Mouse (Mus musculus) small intestine, adult 2 months (tissue): ENCODE results near the gene Cbl. TPM values are rescaled to one million over a fixed set of nuclear protein-coding genes. Genes with fewer than 3 reads are reported as not detected.

Experiments used
- H3K27ac ChIP-seq: fragments of 200-500 bp; 2 replicates; pipeline ENCODE4 v1.5.1; 2012; ENCODE audit warnings: low read depth, low read length, control low read depth, inconsistent platforms; ENCODE audit not compliant: insufficient read depth
- H3K27me3 ChIP-seq: fragments of 200-500 bp; 2 replicates; pipeline ENCODE4 v1.6.1; 2012; ENCODE audit warnings: mild to moderate bottlenecking, moderate library complexity, low read length, inconsistent platforms; ENCODE audit not compliant: control insufficient read depth, insufficient read depth
- H3K36me3 ChIP-seq: fragments of 200-500 bp; 2 replicates; pipeline ENCODE4 v1.6.1; 2012; ENCODE audit warnings: mild to moderate bottlenecking, low read length, control low read depth, inconsistent platforms; ENCODE audit not compliant: control insufficient read depth, insufficient read depth
- H3K4me1 ChIP-seq: fragments of 200-500 bp; 2 replicates; pipeline ENCODE4 v1.6.1; 2012; ENCODE audit warnings: low read length, inconsistent platforms, mixed read lengths; ENCODE audit not compliant: control insufficient read depth, insufficient read depth, insufficient read length
- H3K4me3 ChIP-seq: fragments of 200-500 bp; 2 replicates; pipeline ENCODE4 v1.5.1; 2012; ENCODE audit warnings: low read depth, mild to moderate bottlenecking, control low read depth, inconsistent platforms, low read length, moderate library complexity
- CTCF ChIP-seq: fragments of 200-500 bp; IDR thresholded peaks from 2 replicates; pipeline ENCODE4 v1.5.1; 2012; ENCODE audit warnings: low read depth, mild to moderate bottlenecking, control low read depth, inconsistent platforms, low read length, moderate library complexity, mixed read lengths; ENCODE audit not compliant: insufficient replicate concordance, insufficient read length; ENCODE audit errors: extremely low read depth
- POLR2A ChIP-seq: fragments of 200-500 bp; IDR thresholded peaks from 2 replicates; pipeline ENCODE4 v1.6.1; 2012; ENCODE audit warnings: low read depth, mild to moderate bottlenecking, control low read depth, inconsistent platforms, low read length, moderate library complexity
- WGBS: fragments of 180-500 bp; shearing (Covaris S2); methylation state at CpG from one replicate; pipeline ENCODE4 v1.1.7; 2018; 5-methylcytosine and 5-hydroxymethylcytosine counted together
- polyA plus RNA-seq: library from polyadenylated mRNA; depleted of rRNA; stranded (reverse); fragments of >200 nt; gene quantifications from 2 replicates; pipeline ENCODE4 v1.2.3, GENCODE M21; 2012

Gene Cbl
- polyA plus RNA-seq, 1 experiment = 6.9 TPM

DNA sequence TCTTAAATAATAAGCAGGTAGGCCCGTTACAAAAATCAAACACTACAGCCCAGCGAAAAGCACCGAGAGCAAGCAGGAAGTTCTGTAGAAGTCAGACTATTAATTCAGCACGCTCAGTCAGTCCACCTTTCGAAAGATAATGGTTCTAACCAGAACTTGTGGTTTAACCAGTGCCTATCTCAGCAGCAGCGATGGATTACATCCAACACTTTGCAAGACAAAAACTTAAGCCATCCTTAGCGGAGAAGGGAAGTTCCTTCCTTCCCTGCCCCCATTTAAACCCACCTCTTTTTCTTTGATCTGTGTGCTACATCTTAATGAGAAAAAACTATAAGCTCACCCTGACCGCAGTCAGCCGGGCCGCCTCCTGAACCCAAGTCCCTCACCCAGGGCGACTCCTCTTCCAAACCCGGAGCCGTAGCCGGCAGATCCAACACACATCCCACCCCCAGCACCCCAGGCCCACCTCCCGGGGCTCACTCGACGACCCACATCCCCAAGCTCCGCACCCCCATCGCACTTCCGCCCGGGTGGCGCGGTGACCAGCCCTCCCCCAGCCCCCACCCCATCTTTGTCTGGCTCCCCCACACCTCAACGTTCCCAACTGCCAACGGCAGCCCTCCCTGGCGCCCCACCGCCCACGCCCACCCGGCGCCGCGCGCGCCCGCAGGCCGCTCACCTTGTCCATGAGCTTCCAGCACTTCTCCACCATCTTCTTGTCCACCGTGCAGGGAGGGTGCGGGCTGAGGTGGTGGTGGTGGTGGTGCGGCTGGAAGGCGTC, 638 bp downstream of the Cbl start:
- Histone ChIP-seq H3K27ac (peak overlapping the region; percentile 83), H3K4me3 (peak overlapping the region; percentile 93), H3K27me3 (no peaks in the 10 kb centered on the region), H3K36me3 (no peaks in the 10 kb centered on the region), H3K4me1 (peaks cover 18% of the 10 kb centered on the region; the same call in 1 of the 2 replicates)
- under 1% methylated on average over 39 of the region's 40 CpGs for WGBS
- TF ChIP-seq CTCF = no peak
- TF ChIP-seq POLR2A = no peak

DNA sequence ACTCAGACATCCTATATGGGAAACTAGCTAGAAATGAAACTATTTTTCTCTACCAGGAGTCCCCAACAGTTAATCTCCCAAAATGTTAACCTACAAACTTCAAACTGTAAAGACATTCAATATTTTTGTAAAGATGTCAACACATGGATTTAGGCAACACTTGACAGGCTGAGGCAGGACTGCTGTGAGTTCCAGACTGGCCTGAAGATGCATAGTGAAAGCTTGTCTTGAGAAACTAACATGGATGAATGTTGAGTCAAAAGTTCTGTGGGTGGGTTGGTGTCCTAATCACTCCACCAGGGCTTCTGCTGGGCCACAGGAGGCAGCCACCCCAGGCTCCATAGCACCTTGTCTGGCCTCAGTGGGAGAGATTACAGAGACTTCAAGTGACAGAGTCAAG, 2.2 kb downstream of the Cbl start:
- no peak overlapping the region for H3K27ac ChIP-seq
- no peak for TF ChIP-seq POLR2A
- no peak for TF ChIP-seq CTCF
- H3K27me3 ChIP-seq = no peaks in the 10 kb centered on the region
- H3K36me3 ChIP-seq = no peaks in the 10 kb centered on the region
- peaks cover 19% of the 10 kb centered on the region; the same call in 1 of the 2 replicates for H3K4me1 ChIP-seq
- H3K4me3 ChIP-seq = no peak overlapping the region

DNA sequence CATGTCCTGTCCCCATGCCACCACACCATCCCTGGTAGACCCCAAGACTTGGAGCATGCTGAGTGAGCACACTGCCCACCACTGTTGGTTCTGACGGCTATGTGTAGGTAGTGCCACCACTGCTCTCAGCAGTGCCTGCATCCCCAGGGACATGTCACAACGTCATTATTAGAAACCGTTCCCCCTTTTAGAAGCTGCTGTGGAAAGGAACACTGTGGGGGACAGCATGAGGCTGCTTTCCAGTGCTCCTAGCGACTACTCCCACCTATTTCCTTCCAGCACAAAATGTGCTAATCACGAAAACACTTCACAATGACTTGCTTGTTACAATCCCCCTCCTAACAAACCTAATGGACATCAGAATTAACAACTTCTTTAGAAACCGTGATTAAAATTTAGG, 7.9 kb downstream of the Cbl start:
- Histone ChIP-seq H3K4me1 (peaks cover 13% of the 10 kb centered on the region; the same call in 1 of the 2 replicates), H3K27me3 (no peaks in the 10 kb centered on the region), H3K4me3 (no peak overlapping the region), H3K27ac (no peak overlapping the region), H3K36me3 (0 out of 2 replicates have a peak, but pooled peaks cover 1% of the 10 kb centered on the region)
- no peak for TF ChIP-seq POLR2A
- TF ChIP-seq CTCF = no peak
- 32% methylated on average over 6 of the region's 6 CpGs for WGBS

DNA sequence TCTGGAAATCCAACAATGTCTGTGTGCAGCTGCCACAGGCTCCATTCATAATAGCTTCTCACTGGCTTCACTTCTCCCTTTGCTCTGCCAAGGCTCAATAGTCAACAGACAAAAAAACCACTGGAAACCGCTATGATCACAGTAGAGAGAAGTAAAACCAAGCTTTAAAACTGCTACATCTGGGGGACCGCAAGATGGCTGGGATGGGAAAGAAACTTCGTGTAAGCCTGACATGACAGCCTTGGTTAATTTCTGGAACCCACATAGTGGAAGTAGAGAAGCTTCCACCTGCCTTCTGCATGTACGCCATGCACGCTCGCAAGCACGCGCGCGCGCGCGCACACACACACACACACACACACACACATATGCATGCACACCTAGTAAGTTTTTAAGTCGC, 20.3 kb downstream of the Cbl start:
- H3K4me1 ChIP-seq = peaks cover 6% of the 10 kb centered on the region; the same call in 1 of the 2 replicates
- no peaks in the 10 kb centered on the region for H3K27me3 ChIP-seq
- H3K4me3 ChIP-seq = no peak overlapping the region
- H3K27ac ChIP-seq = no peak overlapping the region
- WGBS = 78% methylated on average over 14 of the region's 14 CpGs
- H3K36me3 ChIP-seq = no peaks in the 10 kb centered on the region
- no peak for TF ChIP-seq CTCF
- no peak for TF ChIP-seq POLR2A

DNA sequence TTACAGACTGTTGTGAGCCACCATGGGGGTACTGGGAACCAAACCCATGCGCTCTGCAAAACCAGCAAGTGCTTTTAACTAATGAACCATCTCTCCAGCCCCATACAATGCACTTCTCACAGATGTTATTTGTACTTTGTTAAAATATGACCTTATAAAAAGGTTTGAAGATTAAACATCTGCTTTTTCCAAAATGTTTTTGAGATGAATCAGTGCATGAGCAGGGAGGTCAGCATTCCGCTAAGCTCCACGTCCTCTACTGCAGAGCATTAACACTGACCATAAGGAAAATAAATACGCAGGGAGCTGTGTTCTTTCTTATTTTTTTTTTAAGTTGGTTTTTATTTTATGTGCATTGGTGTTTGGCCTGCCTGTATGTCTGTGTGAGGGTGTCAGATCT, 21.4 kb downstream of the Cbl start:
- Histone ChIP-seq H3K4me1 (peaks cover 10% of the 10 kb centered on the region; the same call in 1 of the 2 replicates), H3K27me3 (no peaks in the 10 kb centered on the region), H3K4me3 (no peak overlapping the region), H3K27ac (no peak overlapping the region), H3K36me3 (no peaks in the 10 kb centered on the region)
- no peak for TF ChIP-seq POLR2A
- no peak for TF ChIP-seq CTCF
- 88% methylated on average over 4 of the region's 4 CpGs for WGBS

DNA sequence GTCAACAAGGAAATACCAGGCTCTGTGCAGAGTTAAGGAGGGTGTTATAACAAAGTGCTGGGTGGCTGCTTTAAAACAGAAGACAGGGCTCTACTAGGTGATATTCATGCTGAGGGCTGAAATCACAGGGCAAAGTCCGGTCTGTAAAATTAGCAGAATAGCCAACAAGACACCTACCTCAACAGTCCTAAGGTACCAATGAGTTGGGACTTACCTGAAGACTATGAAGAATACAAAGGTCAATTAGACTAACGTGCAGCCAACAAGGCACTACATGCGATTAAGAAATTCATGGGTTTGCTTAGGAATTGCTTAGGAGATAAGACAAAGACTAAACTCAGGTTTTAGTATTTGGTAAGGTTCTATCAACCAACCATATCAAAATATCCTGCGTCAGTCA, 24.4 kb downstream of the Cbl start:
- TF ChIP-seq POLR2A (no peak), CTCF (no peak)
- Histone ChIP-seq H3K36me3 (no peaks in the 10 kb centered on the region), H3K4me3 (no peak overlapping the region), H3K27ac (peak overlapping the region; percentile 50), H3K4me1 (peaks cover 10% of the 10 kb centered on the region; the same call in 1 of the 2 replicates), H3K27me3 (no peaks in the 10 kb centered on the region)
- WGBS = 26% methylated on average over 4 of the region's 4 CpGs

DNA sequence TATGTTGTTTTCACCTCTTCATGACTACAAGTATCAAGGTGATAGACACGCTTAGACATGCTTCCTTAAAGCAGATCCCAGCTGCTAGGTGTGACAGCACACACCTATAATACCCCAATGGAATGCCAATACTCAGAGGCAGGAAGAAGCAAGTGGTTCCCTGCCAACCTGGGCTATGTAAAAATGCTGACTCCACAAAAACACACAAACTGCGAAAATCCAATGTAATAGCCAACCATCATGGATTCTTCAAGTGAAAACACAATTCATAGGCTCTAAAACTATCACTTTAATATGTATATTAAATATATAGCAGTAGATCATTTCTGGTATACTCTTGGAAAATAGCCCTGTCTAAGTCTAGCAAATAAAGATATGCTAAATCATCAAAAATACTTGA, 26.0 kb downstream of the Cbl start:
- Histone ChIP-seq H3K4me3 (no peak overlapping the region), H3K27ac (no peak overlapping the region), H3K4me1 (peaks cover 10% of the 10 kb centered on the region; the same call in 1 of the 2 replicates), H3K36me3 (no peaks in the 10 kb centered on the region), H3K27me3 (no peaks in the 10 kb centered on the region)
- no peak for TF ChIP-seq CTCF
- no peak for TF ChIP-seq POLR2A
- WGBS = 62% methylated on average over 2 of the region's 2 CpGs
